Mouse (Mus musculus): ENCODE results near the gene Mpl.

The Mpl gene

GRCm38 (mm10) chr4:118427768-118428451, 29.4 kb downstream of the Mpl start, which contains the start of gene Elovl1:
Gene Elovl1, plus strand, starts transcription at chr4:118428093.
- peak; percentile 89 for DNase-seq (ENCODE audit: low spot score)

GRCm38 (mm10) chr4:118427415-118427767, 29.9 kb downstream of the Mpl start:
- no peak for DNase-seq (ENCODE audit: low spot score)

- no peak for DNase-seq (ENCODE audit: low spot score)
Measured at GRCm38 (mm10) chr4:118425374-118425773, 31.9 kb downstream of the Mpl start.

- DNase-seq (ENCODE audit: low spot score) = no peak
Measured at GRCm38 (mm10) chr4:118424541-118425160, 32.7 kb downstream of the Mpl start.

- no peak for DNase-seq (ENCODE audit: low spot score)
Measured at GRCm38 (mm10) chr4:118421384-118421783, 35.9 kb downstream of the Mpl start.

GRCm38 (mm10) chr4:118417112-118417797, 40.1 kb downstream of the Mpl start:
- no peak for DNase-seq (ENCODE audit: low spot score)

GRCm38 (mm10) chr4:118416329-118416728, 41.0 kb downstream of the Mpl start:
- DNase-seq (ENCODE audit: low spot score) = no peak

- peak; percentile 65 for DNase-seq (ENCODE audit: low spot score)
Measured at GRCm38 (mm10) chr4:118415779-118416178, 41.5 kb downstream of the Mpl start.

- DNase-seq (ENCODE audit: low spot score) = no peak
Measured at GRCm38 (mm10) chr4:118413553-118413952, 43.8 kb downstream of the Mpl start.

GRCm38 (mm10) chr4:118410871-118411270, 46.4 kb downstream of the Mpl start:
- DNase-seq (ENCODE audit: low spot score) = peak; percentile 81

- DNase-seq (ENCODE audit: low spot score) = peak; percentile 95
Measured at GRCm38 (mm10) chr4:118409142-118409900, 48.0 kb downstream of the Mpl start, which contains the start of the genes Szt2 and Med8. Gene Szt2, minus strand, starts transcription at chr4:118409273. Gene Med8, plus strand, starts transcription at chr4:118409337.

GRCm38 (mm10) chr4:118402701-118403100, 54.6 kb downstream of the Mpl start:
- DNase-seq (ENCODE audit: low spot score) = no peak

GRCm38 (mm10) chr4:118401918-118402317, 55.4 kb downstream of the Mpl start:
- no peak for DNase-seq (ENCODE audit: low spot score)

GRCm38 (mm10) chr4:118401421-118401820, 55.9 kb downstream of the Mpl start:
- DNase-seq (ENCODE audit: low spot score) = peak; percentile 29

- DNase-seq (ENCODE audit: low spot score) = no peak
Measured at GRCm38 (mm10) chr4:118398400-118398799, 58.9 kb downstream of the Mpl start.

- DNase-seq (ENCODE audit: low spot score) = no peak
Measured at GRCm38 (mm10) chr4:118396433-118396832, 60.9 kb downstream of the Mpl start.

- no peak for DNase-seq (ENCODE audit: low spot score)
Measured at GRCm38 (mm10) chr4:118395289-118395688, 62.0 kb downstream of the Mpl start.

GRCm38 (mm10) chr4:118394505-118394904, 62.8 kb downstream of the Mpl start:
- peak; percentile 37 for DNase-seq (ENCODE audit: low spot score)

All from adipocyte (in vitro differentiated cells).